Mouse (Mus musculus) brain, embryonic 14.5 days (tissue): Measurements from ENCODE around the gene Fndc3b.

ENCODE experiments used
- CTCF ChIP-seq: fragments of 200-500 bp; IDR thresholded peaks from 2 replicates; pipeline ENCODE4 v1.5.1; 2012; ENCODE audit warnings: inconsistent platforms, mild to moderate bottlenecking, moderate library complexity, borderline replicate concordance; ENCODE audit not compliant: insufficient read depth, insufficient read length; ENCODE audit errors: extremely low read depth
- POLR2A ChIP-seq: fragments of 200-500 bp; IDR thresholded peaks from 2 replicates; pipeline ENCODE4 v1.6.1; 2012; ENCODE audit warnings: mild to moderate bottlenecking, inconsistent platforms, borderline replicate concordance; ENCODE audit not compliant: poor library complexity, insufficient read depth, insufficient read length, severe bottlenecking; ENCODE audit errors: extremely low read depth

GRCm38 (mm10) chr3:27751156-27751555, 40.0 kb upstream of the Fndc3b start:
- TF ChIP-seq CTCF (no peak), POLR2A (no peak)
